Mouse (Mus musculus): ENCODE measurements around the gene AC129217.1. TPM values are rescaled to one million over a fixed set of nuclear protein-coding genes. Genes with fewer than 3 reads are reported as not detected.
A peak's percentile ranks its signal among the peaks of the same experiment; 100 is the strongest.

Gene AC129217.1
- total and polyA plus RNA-seq, 2 experiments: 8.2 TPM; not detected in 1

DNA sequence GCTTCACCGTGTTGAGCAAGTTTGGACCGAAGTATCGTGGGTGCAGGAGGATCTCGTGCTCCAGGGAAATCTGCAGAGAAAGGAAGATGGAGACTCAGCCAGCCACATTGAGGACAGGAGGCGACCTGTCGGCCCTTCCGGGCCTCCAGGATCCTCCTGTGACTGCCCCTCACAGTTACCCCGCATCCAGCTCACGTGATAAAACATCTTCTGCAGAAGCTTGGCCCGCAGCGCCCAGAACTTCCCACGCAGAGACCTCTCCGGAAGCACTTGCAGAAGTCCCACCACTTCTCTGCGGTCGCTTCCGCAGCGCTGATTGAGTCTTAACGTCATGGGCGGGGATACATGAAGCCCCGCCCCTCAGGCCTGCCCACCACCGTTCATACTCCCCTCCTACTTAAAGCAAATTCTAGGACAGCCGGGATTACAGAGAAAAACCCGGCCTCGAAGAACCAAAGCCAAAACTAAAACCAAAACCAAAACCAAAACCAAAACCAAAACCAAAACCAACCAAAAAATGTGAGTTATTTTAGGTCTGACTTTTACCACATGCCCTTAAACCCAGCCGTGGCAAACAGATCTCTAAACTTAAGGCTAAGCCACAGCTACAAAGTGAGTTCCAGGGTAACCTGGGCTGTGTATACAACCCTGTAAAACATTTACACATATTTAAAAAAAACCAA lies 31.2 kb upstream of the AC129217.1 start, which contains the start of gene Polr2g:
TSS of gene Polr2g (minus strand) at position 314 of the 683 bp plus-strand sequence.
- Histone ChIP-seq H3K27me3 (ENCODE audit: control insufficient read depth, insufficient read depth, low read length) (no peaks in the 10 kb centered on the region), H3K4me1 (ENCODE audit: control insufficient read depth, insufficient read depth, low read length) (peaks cover 6% of the 10 kb centered on the region; the same call in 1 of the 2 replicates), H3K9ac (ENCODE audit: low read depth, low read length) (peak within 1 kb of the TSS; percentile 51), H3K36me3 (ENCODE audit: control insufficient read depth, insufficient read depth, low read length) (peaks cover 5% of the 10 kb centered on the region; the same call in 1 of the 2 replicates), H3K79me2 (ENCODE audit: control insufficient read depth, insufficient read depth, low read length) (no peaks in the 10 kb centered on the region), H3K27ac (replicated peaks; ENCODE audit: insufficient read depth, low read depth, low read length) (peak within 1 kb of the TSS; percentile 37), H3K4me3 (ENCODE audit: insufficient read depth, low read depth, low read length) (peak within 1 kb of the TSS; percentile 85)
- DNase-seq (ENCODE audit: extremely low read depth, low read depth, low spot score): peak; percentile 88
- under 1% methylated on average over 25 of the region's 25 CpGs for WGBS
- TF ChIP-seq POLR2A (IDR thresholded peaks at IDR 0.05; ENCODE audit: extremely low read depth, insufficient read depth, low read length): peak; percentile 83
- no peak for TF ChIP-seq CTCF (IDR thresholded peaks at IDR 0.05; ENCODE audit: low read depth, low read length)

DNA sequence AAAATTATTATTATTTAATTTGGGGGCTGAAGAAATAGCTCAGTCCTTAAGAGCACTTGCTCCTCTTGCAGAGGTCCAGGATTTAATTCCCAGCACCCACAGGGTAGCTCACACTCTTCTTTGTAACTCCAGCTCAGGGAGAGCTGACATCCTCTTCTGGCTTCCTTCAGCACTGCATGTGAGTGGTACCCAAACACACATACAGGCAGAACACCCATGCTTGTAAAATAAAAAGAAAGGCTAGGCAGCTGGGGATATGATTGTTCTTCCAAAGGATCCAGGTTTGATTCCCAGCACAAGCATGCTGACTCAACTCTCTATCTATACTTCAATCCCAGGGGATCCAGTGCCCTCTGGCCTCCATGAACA lies 30.6 kb upstream of the AC129217.1 start:
- H3K79me2 ChIP-seq (ENCODE audit: control insufficient read depth, insufficient read depth, low read length): no peaks in the 10 kb centered on the region
- H3K9ac ChIP-seq (ENCODE audit: low read depth, low read length): no peak overlapping the region
- peaks cover 5% of the 10 kb centered on the region; the same call in 1 of the 2 replicates for H3K36me3 ChIP-seq (ENCODE audit: control insufficient read depth, insufficient read depth, low read length)
- peaks cover 6% of the 10 kb centered on the region; the same call in 1 of the 2 replicates for H3K4me1 ChIP-seq (ENCODE audit: control insufficient read depth, insufficient read depth, low read length)
- TF ChIP-seq CTCF (IDR thresholded peaks at IDR 0.05; ENCODE audit: low read depth, low read length): no peak
- no peak for TF ChIP-seq POLR2A (IDR thresholded peaks at IDR 0.05; ENCODE audit: extremely low read depth, insufficient read depth, low read length)
- H3K27ac ChIP-seq (replicated peaks; ENCODE audit: insufficient read depth, low read depth, low read length): no peak overlapping the region
- no peak overlapping the region for H3K4me3 ChIP-seq (ENCODE audit: insufficient read depth, low read depth, low read length)
- no peaks in the 10 kb centered on the region for H3K27me3 ChIP-seq (ENCODE audit: control insufficient read depth, insufficient read depth, low read length)
- no peak for DNase-seq (ENCODE audit: extremely low read depth, low read depth, low spot score)

DNA sequence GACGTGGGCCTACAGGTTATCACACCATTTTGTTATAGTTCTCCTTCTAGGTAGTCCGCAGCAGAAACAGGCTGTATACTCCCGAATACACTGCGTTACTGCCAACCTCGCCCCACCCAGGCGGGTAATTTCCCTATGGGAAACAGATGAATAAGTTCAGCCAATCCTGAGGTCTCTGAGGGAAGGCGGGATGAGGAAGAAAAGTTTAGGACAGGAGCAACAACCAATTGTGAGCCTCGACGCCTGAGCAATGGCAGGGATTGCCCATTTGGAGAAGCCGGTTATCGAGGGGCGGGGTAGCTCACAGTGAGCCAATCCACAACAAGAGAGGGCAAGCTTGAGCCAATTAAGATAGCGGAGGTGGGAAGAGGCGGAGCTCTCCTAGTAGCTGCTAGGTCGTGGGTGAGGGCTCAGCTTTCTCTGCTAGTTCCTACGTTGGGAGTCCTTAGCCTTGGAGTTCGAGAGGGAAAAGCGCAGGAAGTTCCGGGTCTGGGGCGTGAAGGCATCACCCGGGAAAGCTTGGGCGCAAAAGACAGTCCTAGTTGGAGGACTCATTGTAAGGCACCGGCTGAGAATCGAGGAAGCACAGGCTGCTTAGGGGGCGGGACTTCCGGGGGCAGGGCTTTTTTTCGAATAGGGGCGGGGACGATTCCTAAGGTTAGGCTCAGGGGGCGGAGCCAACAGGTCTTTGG lies 27.3 kb upstream of the AC129217.1 start, which contains the start of gene Zbtb3:
TSS of gene Zbtb3 (plus strand) at position 426 of the 692 bp plus-strand sequence.
- H3K4me3 ChIP-seq (ENCODE audit: insufficient read depth, low read depth, low read length): peak within 1 kb of the TSS; percentile 65
- peaks cover 6% of the 10 kb centered on the region; the same call in 1 of the 2 replicates for H3K4me1 ChIP-seq (ENCODE audit: control insufficient read depth, insufficient read depth, low read length)
- peak; percentile 92 for DNase-seq (ENCODE audit: extremely low read depth, low read depth, low spot score)
- H3K79me2 ChIP-seq (ENCODE audit: control insufficient read depth, insufficient read depth, low read length): no peaks in the 10 kb centered on the region
- 1% methylated on average over 30 of the region's 30 CpGs for WGBS
- TF ChIP-seq POLR2A (IDR thresholded peaks at IDR 0.05; ENCODE audit: extremely low read depth, insufficient read depth, low read length) (no peak), CTCF (IDR thresholded peaks at IDR 0.05; ENCODE audit: low read depth, low read length) (no peak)
- peak within 1 kb of the TSS; percentile 61 for H3K9ac ChIP-seq (ENCODE audit: low read depth, low read length)
- H3K27me3 ChIP-seq (ENCODE audit: control insufficient read depth, insufficient read depth, low read length): no peaks in the 10 kb centered on the region
- no peak within 1 kb of the TSS for H3K27ac ChIP-seq (replicated peaks; ENCODE audit: insufficient read depth, low read depth, low read length)
- peaks cover 3% of the 10 kb centered on the region; the same call in 1 of the 2 replicates for H3K36me3 ChIP-seq (ENCODE audit: control insufficient read depth, insufficient read depth, low read length)

DNA sequence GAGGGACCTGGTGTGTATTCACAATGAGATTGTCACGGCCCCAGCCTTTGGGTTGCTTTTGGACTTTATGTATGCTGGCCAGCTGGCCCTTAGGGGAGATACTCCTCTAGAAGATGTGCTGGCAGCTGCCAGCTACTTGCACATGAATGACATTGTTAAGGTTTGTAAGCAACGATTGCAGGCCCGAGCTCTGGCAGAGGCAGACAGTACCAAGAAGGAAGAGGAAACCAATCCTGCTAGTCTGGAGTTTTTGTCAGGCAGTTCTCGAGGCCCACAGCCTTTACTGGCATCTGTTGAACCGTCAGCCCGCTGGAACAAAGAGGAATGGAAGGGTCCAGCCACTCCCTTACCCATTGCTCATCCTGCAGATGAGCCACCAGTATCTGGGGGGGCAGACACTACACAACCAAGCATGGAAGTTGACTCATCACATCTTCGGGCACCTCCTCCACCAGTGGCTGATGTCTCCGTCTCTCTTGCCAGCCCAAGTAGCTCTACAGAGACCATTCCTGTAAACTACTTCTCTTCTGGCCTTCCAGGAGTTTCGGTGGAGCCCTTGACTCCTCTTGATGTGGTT lies 26.3 kb upstream of the AC129217.1 start:
- no peak overlapping the region for H3K9ac ChIP-seq (ENCODE audit: low read depth, low read length)
- H3K27me3 ChIP-seq (ENCODE audit: control insufficient read depth, insufficient read depth, low read length): no peaks in the 10 kb centered on the region
- no peak for DNase-seq (ENCODE audit: extremely low read depth, low read depth, low spot score)
- 88% methylated on average over 9 of the region's 9 CpGs for WGBS
- peaks cover 3% of the 10 kb centered on the region; the same call in 1 of the 2 replicates for H3K4me1 ChIP-seq (ENCODE audit: control insufficient read depth, insufficient read depth, low read length)
- no peak for TF ChIP-seq CTCF (IDR thresholded peaks at IDR 0.05; ENCODE audit: low read depth, low read length)
- no peak for TF ChIP-seq POLR2A (IDR thresholded peaks at IDR 0.05; ENCODE audit: extremely low read depth, insufficient read depth, low read length)
- H3K27ac ChIP-seq (replicated peaks; ENCODE audit: insufficient read depth, low read depth, low read length): no peak overlapping the region
- H3K36me3 ChIP-seq (ENCODE audit: control insufficient read depth, insufficient read depth, low read length): peaks cover 5% of the 10 kb centered on the region; the same call in 1 of the 2 replicates
- no peaks in the 10 kb centered on the region for H3K79me2 ChIP-seq (ENCODE audit: control insufficient read depth, insufficient read depth, low read length)
- no peak overlapping the region for H3K4me3 ChIP-seq (ENCODE audit: insufficient read depth, low read depth, low read length)

DNA sequence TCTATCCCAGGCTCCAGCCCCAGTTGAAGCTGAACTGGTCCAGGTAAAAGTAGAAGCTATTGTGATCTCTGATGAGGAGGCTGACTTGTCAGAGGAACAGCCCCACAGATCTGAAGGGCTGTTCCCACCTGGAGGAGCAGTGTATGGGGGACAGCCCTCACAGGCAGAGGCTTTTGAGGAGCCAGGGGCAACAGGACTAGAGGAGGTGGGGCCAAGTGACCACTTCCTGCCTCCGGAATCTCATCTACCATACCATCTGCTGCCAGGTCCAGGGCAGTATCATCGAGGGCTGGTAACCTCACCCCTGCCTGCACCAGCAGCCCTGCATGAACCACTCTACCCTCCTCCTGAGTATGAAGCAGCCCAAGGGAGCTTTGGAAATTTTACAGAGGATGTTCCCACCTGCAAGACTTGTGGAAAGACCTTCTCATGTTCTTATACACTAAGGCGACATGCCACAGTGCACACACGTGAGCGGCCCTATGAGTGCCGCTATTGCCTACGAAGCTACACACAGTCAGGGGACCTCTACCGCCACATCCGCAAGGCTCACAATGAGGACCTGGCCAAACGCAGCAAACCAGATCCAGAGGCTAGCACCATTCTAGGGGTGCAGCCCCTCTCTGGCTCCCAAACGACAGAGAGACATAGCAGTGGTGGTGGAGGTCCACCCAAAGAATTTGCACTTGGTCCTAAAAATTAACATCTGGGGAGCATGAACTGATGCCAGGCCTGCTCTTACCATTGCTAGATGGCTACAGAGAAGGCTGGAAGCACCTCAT lies 25.5 kb upstream of the AC129217.1 start:
- 91% methylated on average over 11 of the region's 11 CpGs for WGBS
- H3K79me2 ChIP-seq (ENCODE audit: control insufficient read depth, insufficient read depth, low read length): no peaks in the 10 kb centered on the region
- H3K36me3 ChIP-seq (ENCODE audit: control insufficient read depth, insufficient read depth, low read length): peaks cover 7% of the 10 kb centered on the region; the same call in 1 of the 2 replicates
- TF ChIP-seq CTCF (IDR thresholded peaks at IDR 0.05; ENCODE audit: low read depth, low read length) (no peak), POLR2A (IDR thresholded peaks at IDR 0.05; ENCODE audit: extremely low read depth, insufficient read depth, low read length) (no peak)
- H3K4me3 ChIP-seq (ENCODE audit: insufficient read depth, low read depth, low read length): no peak overlapping the region
- no peaks in the 10 kb centered on the region for H3K27me3 ChIP-seq (ENCODE audit: control insufficient read depth, insufficient read depth, low read length)
- DNase-seq (ENCODE audit: extremely low read depth, low read depth, low spot score): no peak
- no peak overlapping the region for H3K9ac ChIP-seq (ENCODE audit: low read depth, low read length)
- peaks cover 3% of the 10 kb centered on the region; the same call in 1 of the 2 replicates for H3K4me1 ChIP-seq (ENCODE audit: control insufficient read depth, insufficient read depth, low read length)
- H3K27ac ChIP-seq (replicated peaks; ENCODE audit: insufficient read depth, low read depth, low read length): no peak overlapping the region

All from liver, adult 2 months (tissue).